Mouse (Mus musculus) forebrain, postnatal 0 days (tissue): ENCODE results near the gene Vldlr. TPM values are rescaled to one million over a fixed set of nuclear protein-coding genes. Genes with fewer than 3 reads are reported as not detected.

Source experiments
- ATAC-seq: fragments of 200-750 bp; cut with Nextera tagmentation; 2 replicates; pipeline ENCODE4 v1.8.0; 2017; ENCODE audit warnings: mild to moderate bottlenecking, moderate library complexity
- DNase-seq: peaks from one replicate; pipeline ENCODE4 v3.0.0-alpha.2; 2015
- H3K27ac ChIP-seq: fragments of 300-500 bp; sonication (generic); 2 replicates; pipeline ENCODE4 v1.5.1; 2014; ENCODE audit warnings: low read depth, mild to moderate bottlenecking, antibody characterized with exemption, low read length, moderate library complexity, mixed read lengths
- H3K27me3 ChIP-seq: fragments of 300-500 bp; sonication (generic); 2 replicates; pipeline ENCODE4 v1.6.1; 2014; ENCODE audit warnings: mild to moderate bottlenecking, low read length, mixed read lengths; ENCODE audit not compliant: insufficient read depth
- H3K36me3 ChIP-seq: fragments of 300-500 bp; sonication (generic); 2 replicates; pipeline ENCODE4 v1.6.1; 2014; ENCODE audit warnings: mild to moderate bottlenecking, moderate library complexity; ENCODE audit not compliant: insufficient read depth
- H3K4me1 ChIP-seq: fragments of 300-500 bp; sonication (generic); 2 replicates; pipeline ENCODE4 v1.6.1; 2014; ENCODE audit warnings: antibody characterized with exemption; ENCODE audit not compliant: insufficient read depth
- H3K4me2 ChIP-seq: fragments of 300-500 bp; sonication (generic); 2 replicates; pipeline ENCODE4 v1.6.1; 2014; ENCODE audit warnings: low read depth, mild to moderate bottlenecking, moderate library complexity
- H3K4me3 ChIP-seq: fragments of 300-500 bp; sonication (generic); 2 replicates; pipeline ENCODE4 v1.5.1; 2014; ENCODE audit warnings: low read depth, low read length, mixed read lengths
- H3K9ac ChIP-seq: fragments of 300-500 bp; sonication (generic); 2 replicates; pipeline ENCODE4 v1.6.1; 2014; ENCODE audit warnings: mild to moderate bottlenecking
- H3K9me3 ChIP-seq: fragments of 300-500 bp; sonication (generic); 2 replicates; pipeline ENCODE4 v1.6.1; 2016; ENCODE audit warnings: low read length
- CTCF ChIP-seq: sonication (generic); IDR thresholded peaks from 2 replicates; pipeline ENCODE4 v1.5.1; 2016; ENCODE audit warnings: antibody characterized with exemption, control low read depth, low read depth
- WGBS: fragments of 180-500 bp; shearing (Covaris S2); extraction: QIAGEN DNeasy Blood & Tissue Kit; methylation state at CpG from one replicate; pipeline ENCODE4 v1.1.7; 2014; 5-methylcytosine and 5-hydroxymethylcytosine counted together
- polyA plus RNA-seq: library from polyadenylated mRNA; unstranded; fragments of >200 nt; fragmentation: Nextera tagmentation; extraction: Ambion mirVana; gene quantifications from 2 replicates; pipeline ENCODE4 v1.2.1, GENCODE M21; 2015
- total RNA-seq: library from RNA; depleted of rRNA; stranded (reverse); fragments of >200 nt; gene quantifications from 2 replicates; pipeline ENCODE4 v1.2.3, GENCODE M21; 2014; rRNA removed

The Vldlr gene
- total and polyA plus RNA-seq, 2 experiments from 2014 or later = 41.0 to 65.3 TPM

- Histone ChIP-seq H3K9ac (no peak overlapping the region), H3K4me1 (no peaks in the 10 kb centered on the region), H3K4me3 (no peak overlapping the region), H3K36me3 (no peaks in the 10 kb centered on the region), H3K27me3 (no peaks in the 10 kb centered on the region), H3K9me3 (no peaks in the 10 kb centered on the region), H3K4me2 (no peak overlapping the region), H3K27ac (no peak overlapping the region)
- DNase-seq (peak; percentile 9), ATAC-seq (no peak)
- 80% methylated on average over 8 of the region's 8 CpGs for WGBS
- no peak for TF ChIP-seq CTCF
Measured at GRCm38 (mm10) chr19:27260621-27261278, 44.5 kb downstream of the Vldlr start.

GRCm38 (mm10) chr19:27262141-27262540, 45.9 kb downstream of the Vldlr start:
- no peak overlapping the region for H3K4me3 ChIP-seq
- H3K9ac ChIP-seq = no peak overlapping the region
- H3K36me3 ChIP-seq = no peaks in the 10 kb centered on the region
- H3K9me3 ChIP-seq = no peaks in the 10 kb centered on the region
- ATAC-seq (no peak), DNase-seq (no peak)
- no peak overlapping the region for H3K27ac ChIP-seq
- H3K4me2 ChIP-seq = no peak overlapping the region
- no peak for TF ChIP-seq CTCF
- H3K27me3 ChIP-seq = no peaks in the 10 kb centered on the region
- WGBS = 81% methylated on average over 3 of the region's 3 CpGs
- H3K4me1 ChIP-seq = no peaks in the 10 kb centered on the region

GRCm38 (mm10) chr19:27273385-27273784, 57.1 kb downstream of the Vldlr start:
- no peak for ATAC-seq
- no peak overlapping the region for H3K27ac ChIP-seq
- no peaks in the 10 kb centered on the region for H3K36me3 ChIP-seq
- H3K4me3 ChIP-seq = no peak overlapping the region
- WGBS = 69% methylated on average over 2 of the region's 2 CpGs
- H3K4me2 ChIP-seq = no peak overlapping the region
- no peaks in the 10 kb centered on the region for H3K27me3 ChIP-seq
- DNase-seq = no peak
- no peak overlapping the region for H3K9ac ChIP-seq
- H3K9me3 ChIP-seq = no peaks in the 10 kb centered on the region
- no peaks in the 10 kb centered on the region for H3K4me1 ChIP-seq
- TF ChIP-seq CTCF = no peak

GRCm38 (mm10) chr19:27274382-27274781, 58.1 kb downstream of the Vldlr start:
- ATAC-seq (no peak), DNase-seq (no peak)
- Histone ChIP-seq H3K4me3 (no peak overlapping the region), H3K9me3 (no peaks in the 10 kb centered on the region), H3K36me3 (no peaks in the 10 kb centered on the region), H3K9ac (no peak overlapping the region), H3K27ac (no peak overlapping the region), H3K4me1 (no peaks in the 10 kb centered on the region), H3K4me2 (no peak overlapping the region), H3K27me3 (no peaks in the 10 kb centered on the region)
- WGBS = 91% methylated on average over 1 of the region's 1 CpGs
- TF ChIP-seq CTCF = no peak

- Histone ChIP-seq H3K4me2 (no peak overlapping the region), H3K27me3 (no peaks in the 10 kb centered on the region), H3K9ac (no peak overlapping the region), H3K4me3 (no peak overlapping the region), H3K9me3 (no peaks in the 10 kb centered on the region), H3K27ac (no peak overlapping the region), H3K36me3 (no peaks in the 10 kb centered on the region), H3K4me1 (no peaks in the 10 kb centered on the region)
- WGBS = 91% methylated on average over 2 of the region's 2 CpGs
- no peak for TF ChIP-seq CTCF
- no peak for DNase-seq
- no peak for ATAC-seq
Measured at GRCm38 (mm10) chr19:27279174-27279573, 62.9 kb downstream of the Vldlr start.

Other genes starting within 250 kb of the Vldlr start
- 0.08 and 0.10 TPM in 2 replicates for gene Kcnv2, start 106.1 kb downstream of the Vldlr start, total RNA-seq
- not detected in 2 replicates for gene Kcnv2, start 106.1 kb downstream of the Vldlr start, polyA plus RNA-seq
- gene Pum3, start 213.3 kb downstream of the Vldlr start, total RNA-seq = 29.4 and 36.2 TPM in 2 replicates
- gene Pum3, start 213.3 kb downstream of the Vldlr start, polyA plus RNA-seq = 58.8 and 59.7 TPM in 2 replicates